In the genomic region with DNA sequence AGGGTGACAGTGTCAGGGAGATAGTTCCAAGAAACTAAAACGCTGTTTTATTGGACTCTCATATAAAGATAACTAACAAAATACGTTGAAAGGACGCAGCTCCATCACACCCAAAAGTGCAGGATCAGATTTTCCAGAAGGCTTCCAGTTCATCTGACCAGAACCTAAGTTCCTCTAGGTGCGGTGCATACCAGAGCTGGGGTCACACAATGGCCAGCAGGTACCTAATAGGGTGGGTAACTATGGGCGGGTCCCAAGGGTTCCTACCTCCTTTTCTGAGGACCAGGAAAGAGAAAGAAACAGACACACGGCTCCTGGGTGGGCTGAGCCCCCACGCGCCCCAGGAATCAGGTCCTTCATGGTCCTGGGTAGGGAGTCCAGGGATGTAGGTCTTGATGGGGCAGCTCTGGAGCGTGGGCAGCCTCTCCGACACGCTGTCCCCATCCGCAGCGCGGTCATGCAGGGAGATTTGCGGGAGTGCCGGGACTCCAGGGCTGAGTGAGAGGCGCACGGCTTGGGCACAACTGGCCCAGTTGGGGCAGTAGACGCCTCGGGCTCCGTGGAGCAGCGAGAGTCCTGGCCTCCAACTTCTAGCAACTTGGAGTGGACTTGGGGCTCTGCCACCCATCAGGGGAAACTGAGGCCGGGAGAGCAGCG, we compare ENCODE assay signal across 8 mouse cellular contexts. TPM values are rescaled to one million over a fixed set of nuclear protein-coding genes. Genes with fewer than 3 reads are reported as not detected.
A peak's percentile ranks its signal among the peaks of the same experiment; 100 is the strongest.
DNase-seq lines count a peak whose midpoint lies in the region; ATAC-seq and TF ChIP-seq lines count a peak whose summit lies in the region.

No protein-coding gene starts in this region.

- H3K79me2 ChIP-seq in myocyte (ENCODE audit: control insufficient read depth, insufficient read depth) = peaks cover 19% of the 10 kb centered on the region

- H3ac ChIP-seq in myocyte (ENCODE audit: control insufficient read depth, insufficient read length) = peak overlapping the region; percentile 40

- no peaks in the 10 kb centered on the region for H3K9me3 ChIP-seq in erythroblast, embryonic 14.5 days (ENCODE audit: control insufficient read depth, low read length)

- peaks cover 13% of the 10 kb centered on the region for H3K27me3 ChIP-seq in erythroblast, embryonic 14.5 days (ENCODE audit: control insufficient read depth)
- H3K27me3 ChIP-seq in myocyte (ENCODE audit: control insufficient read depth, insufficient read depth, insufficient read length) = no peaks in the 10 kb centered on the region

- peak; percentile 12 to 19 for DNase-seq in thymus, adult 18-20 months
- no peak for DNase-seq in thymus, postnatal 10 days (ENCODE audit: low spot score in 2 of 2)
- DNase-seq in kidney, postnatal 4 days = peak; percentile 45 to 65
- DNase-seq in cerebellum, postnatal 10 days = no peak
- no peak for DNase-seq in layer of hippocampus, adult 18-20 months (ENCODE audit: low spot score in 2 of 2)

- peaks cover 11% of the 10 kb centered on the region for H3K4me1 ChIP-seq in erythroblast, embryonic 14.5 days (ENCODE audit: control insufficient read depth)

- H3K36me3 ChIP-seq in erythroblast, embryonic 14.5 days (ENCODE audit: control insufficient read depth) = no peaks in the 10 kb centered on the region
- peaks cover 1% of the 10 kb centered on the region for H3K36me3 ChIP-seq in myocyte (ENCODE audit: control insufficient read depth, insufficient read depth)

- H3K4me2 ChIP-seq in myocyte (ENCODE audit: low read depth) = peak overlapping the region; percentile 90

- peak overlapping the region; percentile 52 for H3K4me3 ChIP-seq in erythroblast, embryonic 14.5 days (replicated peaks)
- H3K4me3 ChIP-seq in myocyte = peak overlapping the region; percentile 80

- ATAC-seq in erythroblast, adult 5-6 weeks (replicated peaks; ENCODE audit: low FRiP score, poor library complexity, severe bottlenecking) = no peak

- TF ChIP-seq POLR2A in myocyte (IDR thresholded peaks at IDR 0.05; ENCODE audit: insufficient read length, low read depth) = no peak

TF ChIP-seq in myocyte, 11 proteins besides CTCF, POLR2A, EP300 and RAD21:
- TF ChIP-seq REST (IDR thresholded peaks at IDR 0.05; ENCODE audit: insufficient read depth, insufficient read length) (no peak), MYOG (IDR thresholded peaks at IDR 0.05; ENCODE audit: control insufficient read depth in 1 of 3, insufficient read depth in 1 of 3, insufficient read length in 2 of 3, low read depth in 2 of 3) (no peak), POLR2AphosphoS2 (IDR thresholded peaks at IDR 0.05; ENCODE audit: insufficient read length, low read depth) (no peak), MYOD1 (IDR thresholded peaks at IDR 0.05; ENCODE audit: control insufficient read depth in 1 of 3, insufficient read length in 2 of 3, low read depth in 2 of 3) (no peak), SRF (IDR thresholded peaks at IDR 0.05; ENCODE audit: control insufficient read depth, insufficient read length, low read depth) (no peak), E2F4 (IDR thresholded peaks at IDR 0.05; ENCODE audit: insufficient read depth) (no peak), CEBPB (IDR thresholded peaks at IDR 0.05; ENCODE audit: insufficient read depth, poor library complexity, severe bottlenecking) (no peak), TCF12 (IDR thresholded peaks at IDR 0.05; ENCODE audit: insufficient read depth, poor library complexity, severe bottlenecking) (no peak), USF1 (IDR thresholded peaks at IDR 0.05; ENCODE audit: low read depth) (no peak), TCF3 (IDR thresholded peaks at IDR 0.05; ENCODE audit: insufficient read length, low read depth) (no peak), MAX (IDR thresholded peaks at IDR 0.05; ENCODE audit: low read depth) (no peak)

RNA-seq across cellular contexts. Expression of gene Wfs1, which starts 0.8 kb away (rescaled TPM):
- 0.02 TPM in 1 of 2 replicates, not detected in the other for polyA plus RNA-seq in erythroblast, embryonic 14.5 days (2012)
- total RNA-seq in erythroblast, adult 5-6 weeks (2015; ENCODE audit: low replicate concordance) = not detected in 2 replicates
- 0.60 TPM in 1 of 2 replicates, not detected in the other for total RNA-seq in erythroblast, adult 5-6 weeks (2017; ENCODE audit: low replicate concordance)
- polyA plus RNA-seq in myocyte (2012; fragmentation: generic; extraction: Trizol) = 83.4 TPM
- 100 to 1,000 TPM; 145 to 182 TPM for total RNA-seq in layer of hippocampus, adult 18-20 months (2021)

Comparison
In these comparisons a context has a peak if more than half of its experiments do, and no peak if none do; other contexts are left out.
1. DNase-seq: peak in thymus, adult 18-20 months (2 of 2) and kidney, postnatal 4 days (2 of 2); none in thymus, postnatal 10 days (0 of 2), cerebellum, postnatal 10 days (0 of 2) and layer of hippocampus, adult 18-20 months (0 of 2).
2. RNA of gene Wfs1, which starts 0.8 kb away (total RNA-seq): 145 to 182 TPM in layer of hippocampus, adult 18-20 months; 0.60 TPM in erythroblast, adult 5-6 weeks; every median in the first group is over 10 times any median in the second.